Mouse (Mus musculus) gastrocnemius, postnatal 14 days (tissue): ENCODE results near the gene Arsg. TPM values are rescaled to one million over a fixed set of nuclear protein-coding genes. Genes with fewer than 3 reads are reported as not detected.

Experiments
- DNase-seq: peaks from one replicate; pipeline ENCODE4 v3.0.0; 2021; ENCODE audit warnings: mixed read lengths
- intact Hi-C: fragments of 180-260 bp; cut with DNase I; formaldehyde crosslinking; loops from one replicate; pipeline ENCODE4 v1.15.1; 2025; ENCODE audit warnings: low total_unique reads
- total RNA-seq, 2 experiments: library from RNA; stranded (reverse); gene quantifications; 2 replicates each; pipeline ENCODE4 v1.2.3; 2021

Gene Arsg
- total RNA-seq, 2 experiments from 2014 or later: 5.7 to 7.1 TPM

DNA sequence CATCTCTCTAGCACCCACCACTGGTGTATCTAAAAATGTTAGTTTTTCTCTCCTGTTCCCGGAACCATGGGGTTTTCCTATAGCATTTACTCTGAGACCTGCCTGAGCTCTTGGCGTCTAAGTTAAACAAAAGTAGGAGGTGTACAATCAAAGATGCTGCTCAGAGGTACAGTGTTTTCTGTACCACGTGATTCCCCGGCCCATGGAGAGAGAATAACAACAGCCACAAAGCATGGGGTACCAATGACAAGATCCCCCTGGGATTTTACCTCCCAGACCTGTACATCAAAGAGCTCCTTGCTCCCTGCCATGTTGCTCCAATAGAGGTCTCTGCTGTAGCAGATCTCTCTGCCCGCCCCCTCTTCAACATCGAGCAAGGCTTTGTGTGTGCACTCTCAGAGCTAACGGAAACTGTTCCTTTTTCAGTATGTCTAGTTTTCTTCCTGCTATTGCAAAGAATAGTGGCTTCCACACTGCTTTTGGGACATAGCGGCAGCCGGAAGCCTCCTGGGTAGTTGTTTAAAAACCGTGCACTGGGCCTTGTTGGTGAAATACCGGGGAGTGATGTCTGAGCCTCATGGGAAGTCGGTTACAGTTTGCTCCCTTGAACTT lies 95.9 kb downstream of the Arsg start:
- intact Hi-C loops: no loop called here
- no peak for DNase-seq

DNA sequence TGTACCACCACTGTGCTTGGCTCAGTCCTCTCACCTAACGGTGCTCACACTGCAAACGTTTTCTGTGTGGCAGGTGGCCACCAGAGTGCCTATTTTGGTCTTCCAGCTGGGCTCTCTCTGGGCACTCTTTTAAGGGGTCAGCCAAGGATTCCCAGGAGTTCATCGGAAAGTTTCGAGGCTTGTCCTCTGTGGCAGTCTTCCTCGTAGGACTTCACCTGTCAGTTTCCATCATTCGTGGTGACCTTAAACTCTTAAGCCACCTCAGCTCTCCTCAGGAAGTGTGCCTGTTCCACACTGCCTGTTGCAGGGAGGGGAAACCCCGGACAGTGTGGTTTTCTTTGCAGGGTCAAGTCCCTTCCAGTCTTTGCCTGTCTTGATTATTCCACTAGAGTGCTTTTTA lies 96.6 kb downstream of the Arsg start:
- intact Hi-C loops: no loop called here
- DNase-seq: peak; percentile 59

DNA sequence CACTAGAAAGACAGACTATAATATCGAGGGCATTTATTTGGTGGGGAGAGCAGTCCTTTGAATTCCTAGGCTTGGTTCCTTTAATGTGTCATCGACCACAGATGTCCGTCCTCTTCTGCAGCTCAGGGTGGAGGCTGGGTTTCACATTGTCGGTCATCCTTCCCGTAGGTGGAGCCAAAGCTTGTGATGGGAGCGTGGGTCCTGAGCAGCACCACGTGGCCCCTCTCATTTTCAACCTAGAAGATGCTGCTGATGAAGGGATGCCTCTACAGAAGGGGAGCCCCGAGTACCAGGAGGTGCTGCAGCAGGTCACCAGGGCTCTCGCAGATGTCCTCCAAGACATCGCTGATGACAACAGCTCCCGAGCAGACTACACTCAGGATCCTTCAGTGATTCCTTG lies 98.9 kb downstream of the Arsg start:
- DNase-seq: no peak
- intact Hi-C loops: no loop called here

DNA sequence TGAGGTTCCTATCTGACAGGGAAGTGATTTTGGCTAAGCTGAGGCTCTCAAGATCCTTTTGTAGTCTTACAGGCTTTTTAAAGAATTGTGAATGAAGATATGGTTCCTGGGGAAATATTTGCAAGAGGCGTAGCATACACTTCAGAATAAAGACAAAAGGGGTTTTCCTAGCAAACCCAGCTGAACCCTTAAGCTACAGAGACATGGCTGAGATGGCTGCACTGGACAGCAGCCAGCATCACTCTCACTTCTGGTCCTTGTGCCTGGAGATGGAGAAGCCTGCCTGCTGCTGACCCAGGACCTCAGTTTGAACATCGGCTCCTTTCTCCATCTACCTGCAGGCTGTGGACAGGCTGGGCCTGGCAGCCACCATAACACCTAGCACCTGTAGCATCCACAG lies 101.4 kb downstream of the Arsg start:
- intact Hi-C loops: no loop called here
- DNase-seq: no peak

DNA sequence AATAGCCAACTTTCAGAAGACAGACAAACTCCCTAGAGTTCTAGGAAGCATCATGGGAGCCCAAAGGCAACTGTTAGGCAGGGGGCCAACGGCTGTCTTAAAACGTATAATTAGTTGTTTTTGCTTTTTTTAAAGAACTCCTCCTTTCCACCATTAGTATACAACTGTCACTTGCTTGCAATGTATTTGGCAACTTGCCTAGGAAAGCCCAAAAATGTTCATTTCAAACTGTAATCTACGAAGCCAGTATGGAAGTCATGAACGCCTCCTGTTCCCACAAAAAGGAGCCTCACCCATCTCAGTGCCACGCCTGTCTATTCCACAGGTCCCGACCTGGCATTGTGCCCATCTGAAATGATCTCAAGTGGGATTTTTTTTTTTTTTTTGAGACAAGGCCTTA lies 102.7 kb downstream of the Arsg start:
- intact Hi-C loops: no loop called here
- no peak for DNase-seq

DNA sequence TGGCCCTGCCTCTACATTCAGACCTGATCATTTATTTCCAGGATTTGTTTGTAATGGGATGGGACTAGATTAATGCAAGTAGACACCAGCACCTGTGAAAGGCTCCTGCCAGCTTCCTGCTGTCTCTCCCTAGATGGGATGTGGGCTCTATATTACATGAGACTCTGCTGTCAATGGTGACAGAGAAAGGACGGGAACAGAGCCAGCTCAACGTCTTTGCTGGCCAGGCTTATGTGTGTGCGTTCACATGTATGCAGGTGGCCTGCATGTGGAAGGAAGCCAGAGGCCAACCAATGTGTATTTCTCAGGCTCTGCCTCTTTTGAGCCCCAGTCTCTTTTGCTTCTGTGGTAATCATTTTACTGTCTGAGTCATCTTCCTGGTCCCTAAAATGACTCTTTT lies 105.4 kb downstream of the Arsg start:
- intact Hi-C loops: no loop called here
- no peak for DNase-seq

DNA sequence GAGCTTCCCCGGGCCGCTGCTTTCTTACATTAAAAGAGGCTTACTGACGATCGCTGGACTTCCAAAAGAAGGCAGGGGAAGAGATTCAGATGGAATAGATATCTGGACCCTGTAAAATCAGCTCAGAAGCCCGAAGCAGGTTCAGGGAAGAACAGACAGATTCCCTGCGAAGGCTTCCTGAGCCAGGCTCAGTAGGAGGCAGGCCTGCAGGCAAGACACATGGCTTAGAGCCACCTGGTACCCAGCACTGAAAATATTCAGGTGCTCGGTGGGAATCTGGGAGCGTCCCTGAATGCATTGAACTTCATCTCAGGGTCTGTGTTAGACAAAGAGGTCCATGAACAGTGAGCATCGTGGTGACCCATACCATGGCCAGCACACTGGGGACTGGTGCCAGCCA lies 106.8 kb downstream of the Arsg start:
- intact Hi-C loops: loop anchor here (5.0 kb wide), 2 partner anchors 133 to 263 kb away; no protein-coding TSS in a partner anchor

DNA sequence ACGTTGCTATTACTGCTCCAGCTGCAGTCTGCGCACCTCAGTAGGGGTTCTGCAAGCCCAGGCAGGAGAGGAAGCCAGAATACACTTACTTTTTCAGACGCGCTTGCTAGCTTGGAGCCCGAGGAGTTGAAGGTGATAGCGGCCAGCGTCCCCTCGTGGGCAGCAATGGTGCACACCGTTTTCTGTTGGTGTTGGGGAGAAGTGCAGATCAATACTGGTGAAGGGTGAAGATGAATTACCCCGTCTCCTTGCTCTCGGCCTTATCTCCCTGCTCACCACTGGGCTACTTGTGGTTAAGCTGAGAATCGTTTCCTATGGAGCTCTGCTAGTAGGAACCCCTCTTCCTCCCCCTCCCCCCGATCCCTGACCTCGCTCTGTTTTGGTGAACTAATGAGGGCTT lies 110.8 kb downstream of the Arsg start:
- DNase-seq: no peak
- intact Hi-C loops: loop anchor here (2.0 to 5.0 kb wide), 3 partner anchors 137 to 339 kb away; no protein-coding TSS in a partner anchor

More for the DNA sequence above, 106.8 kb downstream of the Arsg start:
- no peak for DNase-seq

DNA sequence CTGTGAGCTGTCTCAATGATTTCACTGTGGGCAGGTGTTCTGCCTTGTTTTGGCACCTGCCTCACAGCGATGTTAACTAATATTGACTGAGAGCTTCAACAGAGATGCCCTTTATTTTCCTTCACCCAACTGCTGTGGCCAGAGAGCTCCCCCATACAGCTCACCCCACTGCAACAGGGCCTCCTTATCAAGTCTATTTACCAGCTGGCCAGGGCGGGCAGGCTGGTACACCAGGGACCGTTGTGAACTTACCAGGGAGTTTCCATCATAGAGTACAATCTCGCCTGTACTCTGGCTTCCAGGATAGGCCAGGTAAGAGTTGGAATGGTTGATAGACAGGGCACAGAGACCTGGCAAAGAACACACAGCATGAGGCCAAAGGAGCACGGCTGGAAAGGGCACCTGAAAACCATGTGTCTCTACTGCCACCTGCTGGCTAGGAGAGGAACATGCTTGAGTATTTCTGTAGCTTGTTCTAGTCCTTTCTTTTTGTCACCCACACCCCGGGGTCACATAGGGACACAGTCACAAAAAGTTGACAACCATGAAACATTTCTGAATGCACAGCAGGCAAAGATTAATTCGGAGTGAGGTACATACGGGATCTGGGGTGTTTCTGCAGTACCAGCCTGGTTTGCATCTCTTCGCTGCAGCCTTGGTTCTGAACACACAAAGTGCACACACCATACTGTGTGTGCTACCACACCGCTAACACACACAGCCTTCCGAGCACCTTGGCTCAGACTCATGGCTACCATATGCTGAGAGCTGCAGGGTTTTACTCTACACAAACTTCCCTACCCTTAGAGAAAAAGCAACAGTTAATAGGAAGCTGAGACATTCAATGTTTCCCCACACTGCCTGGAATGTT lies 111.9 kb downstream of the Arsg start:
- intact Hi-C loops: loop anchor here (2.0 to 5.0 kb wide), 3 partner anchors 138 to 340 kb away; no protein-coding TSS in a partner anchor
- DNase-seq: peak; percentile 61

DNA sequence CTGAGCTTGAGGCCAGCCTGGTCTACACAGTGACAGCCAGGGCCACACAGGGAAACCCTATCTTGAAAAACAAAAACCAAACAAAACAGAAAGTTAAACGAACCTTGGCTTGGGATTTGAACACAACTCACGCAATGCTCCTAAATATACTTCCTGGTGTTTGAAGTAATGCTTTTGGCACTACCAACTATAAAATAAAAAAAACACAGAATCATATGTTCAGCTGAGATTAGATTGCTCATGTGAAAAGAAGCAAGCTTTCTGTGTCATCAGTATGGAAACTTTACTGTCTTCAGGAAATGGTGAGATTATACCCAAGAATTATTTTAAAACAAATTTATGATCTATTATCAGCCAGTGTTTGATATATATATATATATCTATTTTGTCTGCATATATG lies 113.2 kb downstream of the Arsg start:
- intact Hi-C loops: no loop called here

DNA sequence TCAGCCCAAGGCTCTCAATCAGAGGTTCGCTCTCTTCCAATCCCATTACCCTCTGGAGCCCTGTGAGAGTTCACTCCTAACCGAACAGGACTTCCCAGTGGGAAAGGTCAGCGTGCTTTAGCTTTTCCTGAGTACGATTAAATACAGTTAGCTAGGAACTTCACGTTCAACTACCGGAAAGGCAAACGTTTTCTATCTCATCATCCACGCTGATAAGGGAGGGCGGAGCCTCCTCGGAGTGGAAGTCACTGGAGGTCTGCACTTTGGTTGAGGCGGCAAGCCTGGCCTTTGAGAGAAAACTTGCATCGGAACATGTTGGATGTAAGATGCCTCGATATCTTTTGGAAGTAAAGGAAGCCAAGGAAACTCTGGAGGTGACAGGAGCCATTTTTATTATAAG lies 113.8 kb downstream of the Arsg start:
- intact Hi-C loops: no loop called here
- DNase-seq: no peak

More for the DNA sequence above, 113.2 kb downstream of the Arsg start:
- no peak for DNase-seq

DNA sequence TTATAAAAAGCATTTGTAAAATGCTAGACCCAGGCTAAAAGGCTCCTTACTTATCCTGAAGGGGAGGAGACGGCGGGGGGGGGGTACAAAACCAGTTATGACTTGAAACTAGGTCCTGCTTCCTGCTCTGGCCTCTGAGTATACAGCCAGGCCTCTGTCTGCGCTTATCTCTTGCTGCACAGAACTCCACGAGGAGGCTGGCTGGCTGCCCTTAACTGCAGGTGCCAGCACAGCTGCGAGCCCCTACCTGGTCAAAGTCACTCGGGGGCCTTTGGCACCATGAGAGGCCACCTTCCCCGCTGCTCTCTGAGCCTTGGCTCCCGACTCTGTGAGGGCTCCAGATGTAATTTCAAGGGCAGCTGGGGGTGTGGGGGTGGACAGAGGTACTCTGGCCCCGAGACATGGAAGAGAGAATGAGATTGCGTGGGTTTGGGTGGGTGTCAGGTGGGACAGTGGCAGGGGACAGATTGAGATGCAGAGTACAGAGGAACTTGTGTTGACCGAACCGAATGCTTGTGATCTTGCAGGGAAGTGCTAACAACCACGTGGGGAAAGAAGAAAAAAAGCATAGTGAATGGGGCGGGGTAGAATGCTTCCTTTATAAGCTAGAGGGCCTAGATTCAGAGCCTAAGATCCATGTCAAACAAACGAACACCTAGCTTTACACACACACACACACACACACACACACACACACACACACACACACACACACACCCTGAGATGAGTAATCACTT lies 114.6 kb downstream of the Arsg start:
- intact Hi-C loops: no loop called here
- DNase-seq: no peak

DNA sequence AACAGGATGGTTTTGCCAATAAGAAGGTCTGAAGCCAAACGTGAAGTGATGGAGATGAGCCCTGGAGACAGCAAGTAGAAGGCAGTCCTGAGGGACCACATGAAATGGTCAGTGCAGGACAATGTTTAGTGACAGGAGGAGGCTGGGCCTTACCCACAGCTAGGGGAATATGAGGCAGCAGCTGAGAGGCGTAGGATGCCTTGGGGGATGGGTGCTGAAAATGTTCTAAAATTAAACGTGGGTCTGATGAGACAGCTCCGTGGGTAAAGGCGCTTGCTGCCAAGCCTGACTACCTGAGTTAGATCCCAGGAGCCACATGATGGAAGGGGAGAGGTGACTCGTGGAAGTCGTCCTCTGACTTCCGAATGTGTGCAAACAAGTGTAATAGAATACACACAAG lies 116.8 kb downstream of the Arsg start:
- no peak for DNase-seq
- intact Hi-C loops: no loop called here

DNA sequence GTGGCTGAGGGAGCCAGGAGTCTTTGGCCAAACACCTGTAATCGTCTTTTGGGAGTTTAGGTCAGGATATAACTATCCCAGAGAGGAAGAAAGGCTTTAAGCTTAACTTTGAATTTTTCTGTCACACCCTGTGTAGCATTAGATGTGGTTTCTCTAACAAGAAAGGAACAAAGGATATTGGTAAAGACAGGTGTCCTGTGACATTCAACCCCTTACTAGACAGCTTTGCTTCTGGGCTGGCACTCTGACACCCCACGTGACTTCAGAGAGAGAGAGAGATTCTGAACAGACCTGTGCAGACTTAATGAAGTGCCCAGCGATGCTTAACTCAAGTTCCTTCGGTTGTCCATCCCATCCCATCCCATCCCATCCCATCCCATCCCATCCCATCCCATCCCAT lies 118.3 kb downstream of the Arsg start:
- intact Hi-C loops: no loop called here
- DNase-seq: no peak

DNA sequence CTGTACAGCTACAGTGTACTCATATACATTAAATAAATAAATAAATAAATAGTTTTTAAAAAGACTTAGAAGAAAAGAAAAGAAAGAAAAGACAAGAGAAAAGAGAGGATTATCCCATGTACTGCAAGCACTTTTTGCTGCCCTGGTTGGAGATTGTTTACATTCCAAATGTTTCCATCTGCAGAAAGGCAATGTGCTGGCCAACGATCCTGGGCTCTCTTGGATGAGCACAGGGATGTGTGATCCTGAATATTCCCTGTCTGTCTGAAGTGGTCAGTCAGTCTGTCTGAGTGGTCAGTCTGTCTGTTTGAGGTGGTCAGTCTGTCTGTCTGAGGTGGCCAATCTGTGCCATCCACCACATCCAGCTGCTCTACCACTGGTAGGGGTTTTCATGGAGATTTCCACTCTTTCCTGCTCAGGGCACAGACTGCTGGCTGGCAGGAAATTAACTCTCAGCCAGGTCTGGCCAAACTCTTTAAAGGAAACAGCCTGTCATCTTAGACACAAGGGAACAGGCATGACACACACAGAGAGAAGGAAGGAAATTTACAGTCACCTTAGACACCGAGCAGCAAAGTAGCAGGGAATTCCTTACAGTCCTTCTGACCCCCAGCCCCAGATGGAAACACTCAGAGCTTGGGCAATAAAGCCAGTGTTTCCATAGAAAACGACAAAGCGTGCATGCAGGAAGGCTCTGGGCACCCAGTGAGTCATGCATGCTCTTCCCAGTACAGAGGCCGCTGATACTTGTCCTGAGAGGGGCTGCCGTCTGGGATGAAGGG lies 120.2 kb downstream of the Arsg start:
- no peak for DNase-seq
- intact Hi-C loops: no loop called here

DNA sequence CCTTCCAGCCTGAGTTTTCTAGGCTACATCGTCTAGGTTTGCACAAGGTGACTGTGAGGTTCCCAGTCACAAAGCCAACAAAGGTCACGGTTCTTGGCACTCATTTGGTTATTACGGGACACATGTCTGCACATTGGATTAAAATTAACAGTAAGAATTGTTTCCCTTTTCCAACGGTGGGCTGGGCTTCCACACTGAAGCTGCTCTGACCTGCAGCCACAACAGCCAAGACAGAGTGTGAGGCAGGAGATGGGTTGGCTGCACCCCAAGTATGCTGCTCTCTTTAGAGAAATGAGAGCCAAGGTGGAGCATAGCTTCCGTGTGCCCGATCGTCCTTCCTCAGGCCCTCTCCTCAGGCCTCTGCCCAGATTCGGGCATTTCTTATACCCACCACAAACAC lies 121.6 kb downstream of the Arsg start:
- intact Hi-C loops: no loop called here
- DNase-seq: no peak

DNA sequence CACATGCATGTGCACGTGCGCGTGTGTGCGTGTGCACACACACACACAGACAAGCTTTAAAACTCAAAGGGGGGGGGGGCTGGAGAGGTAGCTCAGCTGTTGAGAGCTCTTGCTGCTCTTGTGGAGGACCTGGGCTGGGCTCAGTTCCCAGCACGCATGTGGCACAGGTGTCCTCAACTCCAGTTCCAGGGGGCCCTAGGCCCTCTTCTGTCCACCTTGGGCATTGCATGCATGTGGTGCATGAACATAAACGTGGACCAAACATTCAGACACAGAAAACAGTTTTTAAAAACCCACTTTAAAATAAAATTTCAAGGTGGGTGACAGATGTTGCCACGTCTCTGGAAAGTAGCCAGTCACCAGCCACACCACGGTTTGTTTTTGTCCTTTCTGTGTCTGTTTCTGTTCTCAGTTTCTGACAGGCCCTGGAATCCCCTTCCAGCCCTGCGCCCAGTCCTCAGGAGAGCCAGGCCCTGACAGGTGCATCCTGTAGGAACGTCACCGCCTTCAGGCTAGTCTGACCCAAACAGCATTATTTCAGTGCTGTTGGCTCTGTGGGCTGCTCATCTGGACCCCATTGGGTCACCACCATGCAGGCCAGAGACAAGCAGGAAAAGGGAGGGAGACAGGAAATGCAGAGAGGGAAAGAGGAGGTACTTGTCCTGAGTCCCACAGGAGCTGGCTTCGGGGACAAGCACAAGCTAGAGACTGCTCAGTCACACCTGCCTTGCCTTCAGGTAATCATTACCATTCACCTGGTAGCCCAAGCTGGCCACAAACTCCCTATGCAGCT lies 125.8 kb downstream of the Arsg start:
- no peak for DNase-seq
- intact Hi-C loops: no loop called here

DNA sequence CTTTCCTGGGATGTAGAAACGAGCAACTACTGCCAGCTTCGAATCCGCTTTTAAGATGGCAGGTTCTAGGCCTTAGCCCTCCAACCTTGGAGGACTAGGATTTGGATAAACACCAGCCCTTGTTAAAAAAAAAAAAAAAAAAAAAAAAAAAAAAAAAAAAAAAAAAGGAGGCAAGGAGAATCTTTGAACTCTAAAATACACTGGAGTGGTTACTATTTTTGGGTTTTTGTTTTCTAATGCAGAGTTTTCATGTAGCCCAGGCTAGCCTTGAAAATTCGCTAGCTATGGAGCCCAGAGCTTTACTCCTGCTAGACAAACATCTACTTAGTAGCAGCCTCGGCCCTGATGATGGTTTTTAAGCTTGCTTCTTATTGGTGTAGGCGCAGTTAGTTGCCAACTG lies 134.4 kb downstream of the Arsg start:
- intact Hi-C loops: no loop called here
- DNase-seq: no peak
